Mouse (Mus musculus): ENCODE results near the gene Thbs4.
A peak's percentile ranks its signal among the peaks of the same experiment; 100 is the strongest.

- TF ChIP-seq CTCF (IDR thresholded peaks at IDR 0.05; ENCODE audit: low read depth, low read length) (peak; percentile 74), POLR2A (IDR thresholded peaks at IDR 0.05; ENCODE audit: insufficient read depth, low read length) (no peak)
These were observed 61.4 kb downstream of the Thbs4 start for GRCm38 (mm10) chr13:92733252-92733651.
